In the genomic region with DNA sequence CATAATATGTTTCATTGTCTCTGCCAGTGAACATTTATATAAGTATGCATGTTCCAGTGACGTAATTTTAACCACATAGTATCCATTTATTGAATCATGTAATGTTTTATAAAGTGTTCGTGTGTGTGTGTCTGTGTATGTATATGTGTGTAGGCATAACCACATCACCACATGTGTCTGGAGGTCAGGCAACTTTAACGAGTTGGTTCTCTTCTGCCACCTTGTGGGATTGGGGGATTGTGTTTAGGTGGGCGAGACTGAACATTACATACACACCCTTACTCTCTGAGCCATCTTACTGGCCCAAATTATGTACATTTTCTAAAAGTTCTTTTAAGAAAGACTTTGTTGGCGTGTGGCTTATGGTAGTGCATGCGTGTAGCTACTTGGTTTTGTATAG, we compare ENCODE assay signal across 22 mouse cellular contexts. TPM values are rescaled to one million over a fixed set of nuclear protein-coding genes. Genes with fewer than 3 reads are reported as not detected.
DNase-seq lines count a peak whose midpoint lies in the region; ATAC-seq and TF ChIP-seq lines count a peak whose summit lies in the region.
"Had no signal": no experiment of that assay in that cellular context is flagged by ENCODE, and none has a peak within 500 bp of the region (broad histone marks: within the 10 kb centered on the region; RNA-seq: fewer than 3 reads in every experiment).

No protein-coding gene starts in this region.

- no peak overlapping the region for H3K4me2 ChIP-seq in lung, embryonic 14.5 days
- H3K4me2 ChIP-seq: embryonic facial prominence, embryonic 13.5 days; liver, embryonic 15.5 days; midbrain, embryonic 13.5 days; neural tube, embryonic 13.5 days had no signal

- peak; percentile 19 for DNase-seq in CD4-positive, CD25-positive, alpha-beta regulatory T cell, adult 2 months (ENCODE audit: low read depth, low spot score)
- DNase-seq in lung, embryonic 14.5 days, result no peak
- DNase-seq in lung, adult 18-20 months, result no peak
- peak; percentile 29 for DNase-seq in 3T3-L1 (ENCODE audit: low read depth, low spot score)
- peak; percentile 22 for DNase-seq in induced T-regulatory cell, adult 2 months (ENCODE audit: low read depth)
- DNase-seq in B cell, adult 2 months, result no peak
- no peak for DNase-seq in embryo, embryonic 10.5 days (ENCODE audit: low spot score)
- DNase-seq: cerebellum, postnatal 36 days; heart, adult 18-20 months; heart, postnatal 10 days; kidney, postnatal 10 days; layer of hippocampus, adult 9-11 months; retina, postnatal 1 day had no signal

- TF ChIP-seq CTCF in lung, embryonic 14.5 days (IDR thresholded peaks at IDR 0.05; ENCODE audit: low read depth), result 0 out of 2 replicates have a peak, but pooled peaks have one; percentile 10

- ATAC-seq in CD4-positive, CD25-positive, alpha-beta regulatory T cell, adult 4 months, result no peak
- ATAC-seq in lung, embryonic 14.5 days (ENCODE audit: insufficient read depth), result no peak
- ATAC-seq: inflammation-experienced regulatory T-cells, adult 6 months; midbrain, embryonic 13.5 days had no signal

- 84% methylated on average over 6 of the region's 6 CpGs for WGBS in lung, embryonic 14.5 days

- no peak overlapping the region for H3K4me3 ChIP-seq in lung, embryonic 14.5 days (ENCODE audit: low read depth, low read length)
- H3K4me3 ChIP-seq: embryonic facial prominence, embryonic 13.5 days; liver, embryonic 15.5 days; midbrain, embryonic 13.5 days; neural tube, embryonic 13.5 days had no signal

- no peaks in the 10 kb centered on the region for H3K9me3 ChIP-seq in lung, embryonic 14.5 days (ENCODE audit: low read depth, low read length)
- H3K9me3 ChIP-seq: embryonic facial prominence, embryonic 13.5 days; liver, embryonic 15.5 days; midbrain, embryonic 13.5 days; neural tube, embryonic 13.5 days had no signal

- H3K36me3 ChIP-seq in lung, embryonic 14.5 days (ENCODE audit: insufficient read depth), result no peaks in the 10 kb centered on the region
- H3K36me3 ChIP-seq: embryonic facial prominence, embryonic 13.5 days; liver, embryonic 15.5 days; midbrain, embryonic 13.5 days; neural tube, embryonic 13.5 days had no signal

- H3K27me3 ChIP-seq in lung, embryonic 14.5 days (ENCODE audit: insufficient read depth, low read length), result no peaks in the 10 kb centered on the region
- H3K27me3 ChIP-seq: embryonic facial prominence, embryonic 13.5 days; liver, embryonic 15.5 days; midbrain, embryonic 13.5 days; neural tube, embryonic 13.5 days had no signal

- H3K4me1 ChIP-seq in lung, embryonic 14.5 days (ENCODE audit: insufficient read depth), result peaks cover 6% of the 10 kb centered on the region; the same call in 1 of the 2 replicates
- H3K4me1 ChIP-seq: liver, embryonic 15.5 days; midbrain, embryonic 13.5 days; neural tube, embryonic 13.5 days had no signal

- peak overlapping the region; percentile 88; the same call in 1 of the 2 replicates for H3K27ac ChIP-seq in lung, embryonic 14.5 days (ENCODE audit: low read depth)
- H3K27ac ChIP-seq: embryonic facial prominence, embryonic 13.5 days; liver, embryonic 15.5 days; midbrain, embryonic 13.5 days; neural tube, embryonic 13.5 days had no signal

- no peak overlapping the region for H3K9ac ChIP-seq in lung, embryonic 14.5 days
- H3K9ac ChIP-seq: embryonic facial prominence, embryonic 13.5 days; liver, embryonic 15.5 days; midbrain, embryonic 13.5 days; neural tube, embryonic 13.5 days had no signal

RNA-seq across cellular contexts. Expression of gene P2ry14, which starts 15.1 kb away (rescaled TPM):
- 1 to 10 TPM; 4.8 to 5.2 TPM for polyA plus RNA-seq in CD4-positive, CD25-positive, alpha-beta regulatory T cell, adult 4 months (2017; shearing (Covaris generic))
- polyA plus RNA-seq in lung, embryonic 14.5 days (2014; fragmentation: Nextera tagmentation; extraction: Ambion mirVana), result 11.7 and 14.7 TPM in 2 replicates

RNA-seq across cellular contexts. Expression of gene Gpr87, which starts 26.4 kb away (rescaled TPM):
- not detected for polyA plus RNA-seq in CD4-positive, CD25-positive, alpha-beta regulatory T cell, adult 4 months (2017; shearing (Covaris generic))
- polyA plus RNA-seq in lung, embryonic 14.5 days (2014; fragmentation: Nextera tagmentation; extraction: Ambion mirVana), result 0.22 TPM in 1 of 2 replicates, not detected in the other
- polyA plus RNA-seq: forebrain, embryonic 11.5 days; inflammation-experienced regulatory T-cells, adult 6 months; liver, embryonic 15.5 days; neural tube, embryonic 13.5 days; spleen, adult 2 months; testis, adult 2 months had no signal

RNA-seq across cellular contexts. Expression of gene P2ry13, which starts 42.2 kb away (rescaled TPM):
- polyA plus RNA-seq in CD4-positive, CD25-positive, alpha-beta regulatory T cell, adult 4 months (2017; shearing (Covaris generic)), result under 1 TPM; 0.67 to 0.71 TPM
- 1.3 and 1.5 TPM in 2 replicates for polyA plus RNA-seq in lung, embryonic 14.5 days (2014; fragmentation: Nextera tagmentation; extraction: Ambion mirVana)

Comparison
In these comparisons a context has a peak if more than half of its experiments do, and no peak if none do; other contexts are left out.
1. DNase-seq: peak in CD4-positive, CD25-positive, alpha-beta regulatory T cell, adult 2 months (single experiment), 3T3-L1 (single experiment) and induced T-regulatory cell, adult 2 months (single experiment); none in lung, embryonic 14.5 days (single experiment), lung, adult 18-20 months (0 of 2), B cell, adult 2 months (0 of 2) and embryo, embryonic 10.5 days (single experiment).